Mouse (Mus musculus) heart, postnatal 25 days (tissue): ENCODE results near the gene Gm20916. TPM values are rescaled to one million over a fixed set of nuclear protein-coding genes. Genes with fewer than 3 reads are reported as not detected.
"Not testable (repeated sequence)": the region's sequence is repeated elsewhere in the genome, so short reads cannot be mapped to it uniquely, and the experiment has no call there.

Experiments used
- DNase-seq: peaks from one replicate; pipeline ENCODE4 v3.0.0; 2022; ENCODE audit warnings: low spot score
- intact Hi-C: fragments of 180-260 bp; cut with DNase I; formaldehyde crosslinking; loops from one replicate; pipeline ENCODE4 v1.15.1; 2025
- total RNA-seq, 2 experiments: library from RNA; stranded (reverse); gene quantifications; 2 replicates each; pipeline ENCODE4 v1.2.3; 2021

Gm20916 gene
- not detected for total RNA-seq

DNA sequence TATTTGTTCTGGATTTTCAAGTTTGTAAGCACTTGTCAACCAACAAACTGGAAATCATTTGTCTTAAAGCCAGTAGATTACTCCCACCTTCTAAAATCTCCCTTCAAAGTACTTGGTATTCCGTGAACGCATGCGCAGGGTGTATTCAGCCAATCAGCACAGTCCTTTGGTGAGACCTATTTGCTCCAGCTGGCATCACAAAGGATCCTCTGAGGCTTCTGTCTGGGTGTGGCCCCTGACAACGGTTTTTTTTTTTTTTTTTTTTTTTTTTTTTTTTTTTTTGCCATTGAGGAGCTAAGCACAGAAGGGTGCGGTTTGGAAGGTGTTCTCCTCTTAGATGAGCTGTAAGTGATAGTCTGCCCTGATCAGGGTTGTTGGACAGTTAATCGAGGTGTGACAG is at the start of gene Gm20916:
TSS of gene Gm20916 (plus strand) at position 301 of the 400 bp plus-strand sequence.
- intact Hi-C loops, DNase-seq: not testable (repeated sequence)

Other genes with a start within 250 kb of the Gm20916 start
- not detected for gene Gm20917, start 168.4 kb upstream of the Gm20916 start, total RNA-seq